ENCODE assay signal across 8 mouse cellular contexts in the genomic region with DNA sequence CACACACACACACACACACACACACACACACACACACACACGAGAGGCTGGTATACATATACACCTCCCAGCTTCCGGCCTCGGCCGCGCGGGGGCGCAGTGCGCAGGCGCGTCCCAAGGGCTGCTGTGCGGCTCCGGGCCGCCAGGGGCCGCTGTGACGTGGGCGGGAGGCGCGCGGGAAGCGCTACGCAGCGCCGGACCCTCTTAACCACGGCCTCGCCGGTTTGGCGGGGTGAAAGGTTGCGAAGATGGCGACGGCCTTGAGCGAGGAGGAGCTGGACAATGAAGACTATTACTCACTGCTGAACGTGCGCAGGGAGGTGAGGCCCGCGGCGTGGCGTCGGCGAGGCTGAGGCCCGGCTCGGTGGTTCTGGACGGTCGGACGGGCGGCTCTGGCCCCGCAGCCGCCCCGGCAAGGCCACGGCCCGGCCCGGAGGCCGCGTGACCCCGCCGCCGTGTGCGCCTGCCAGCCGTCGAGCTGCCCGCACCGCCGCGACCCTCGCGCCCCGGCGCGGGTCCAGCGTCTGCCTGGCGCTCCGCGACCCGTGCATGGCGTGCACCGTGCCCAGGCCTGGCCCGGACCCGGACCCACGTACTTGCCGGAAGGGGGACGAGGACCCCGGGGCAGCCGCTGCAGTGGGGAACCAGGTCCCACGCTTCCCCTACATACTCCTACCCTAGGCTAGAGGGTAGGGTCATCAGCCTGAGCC. TPM values are rescaled to one million over a fixed set of nuclear protein-coding genes. Genes with fewer than 3 reads are reported as not detected.
DNase-seq lines count a peak whose midpoint lies in the region; ATAC-seq and TF ChIP-seq lines count a peak whose summit lies in the region.

A gene (plus strand): TSS at position 187 of the 710 bp plus-strand sequence.

- peak within 1 kb of the TSS; percentile 97 for H3K9ac ChIP-seq in forebrain, embryonic 13.5 days
- H3K9ac ChIP-seq in liver, postnatal 0 days (replicated peaks) = peak within 1 kb of the TSS; percentile 91
- H3K9ac ChIP-seq in neural tube, embryonic 14.5 days (replicated peaks; ENCODE audit: low read depth, low read length) = peak within 1 kb of the TSS; percentile 90

- peak; percentile 80 for DNase-seq in c-Kit-positive CD71-positive TER-119-positive erythroid progenitor cells, embryonic 14.5 days (ENCODE audit: low spot score)
- peak; percentile 95 to 97 for DNase-seq in heart, postnatal 10 days
- peak; percentile 67 for DNase-seq in large intestine, adult 2 months (ENCODE audit: low read depth, low spot score)
- peak; percentile 95 for DNase-seq in liver, postnatal 0 days
- peak; percentile 96 for DNase-seq in testis, postnatal 10 days (ENCODE audit: low spot score)

- TF ChIP-seq EP300 in liver, postnatal 0 days (IDR thresholded peaks at IDR 0.05; ENCODE audit: low read depth) = no peak

- peak within 1 kb of the TSS; percentile 99 for H3K4me3 ChIP-seq in E14TG2a.4 (replicated peaks; ENCODE audit: low read length)
- peak within 1 kb of the TSS; percentile 100 for H3K4me3 ChIP-seq in forebrain, embryonic 13.5 days
- H3K4me3 ChIP-seq in liver, postnatal 0 days (ENCODE audit: low read depth, low read length) = peak within 1 kb of the TSS; percentile 67
- peak within 1 kb of the TSS; percentile 94 for H3K4me3 ChIP-seq in neural tube, embryonic 14.5 days (ENCODE audit: low read depth, low read length)

- under 1% methylated on average over 47 of the region's 83 CpGs for WGBS in forebrain, embryonic 13.5 days
- under 1% methylated on average over 82 of the region's 83 CpGs for WGBS in large intestine, adult 2 months
- WGBS in liver, postnatal 0 days (ENCODE audit: insufficient replicate concordance) = 1% methylated on average over 67 of the region's 83 CpGs
- 1% methylated on average over 74 of the region's 83 CpGs for WGBS in neural tube, embryonic 14.5 days

- no peak within 1 kb of the TSS for H3K27ac ChIP-seq in forebrain, embryonic 13.5 days
- peak within 1 kb of the TSS; percentile 46 for H3K27ac ChIP-seq in liver, postnatal 0 days (ENCODE audit: low read depth)
- H3K27ac ChIP-seq in neural tube, embryonic 14.5 days (ENCODE audit: low read depth, low read length) = no peak within 1 kb of the TSS

- H3K27me3 ChIP-seq in E14TG2a.4 (ENCODE audit: insufficient read depth, low read length) = no peaks in the 10 kb centered on the region
- H3K27me3 ChIP-seq in forebrain, embryonic 13.5 days = 0 out of 2 replicates have a peak, but pooled peaks cover 6% of the 10 kb centered on the region
- H3K27me3 ChIP-seq in liver, postnatal 0 days (ENCODE audit: insufficient read depth, low read length) = no peaks in the 10 kb centered on the region
- H3K27me3 ChIP-seq in neural tube, embryonic 14.5 days (ENCODE audit: control insufficient read depth, insufficient read depth, low read length) = no peaks in the 10 kb centered on the region; the same call in 1 of the 2 replicates

- H3K4me2 ChIP-seq in forebrain, embryonic 13.5 days = peak within 1 kb of the TSS; percentile 98
- peak within 1 kb of the TSS; percentile 83 for H3K4me2 ChIP-seq in liver, postnatal 0 days (ENCODE audit: low read depth, low read length)
- H3K4me2 ChIP-seq in neural tube, embryonic 14.5 days (ENCODE audit: low read depth, low read length) = peak within 1 kb of the TSS; percentile 74

- peaks cover 30% of the 10 kb centered on the region for H3K36me3 ChIP-seq in E14TG2a.4 (ENCODE audit: insufficient read depth, low read length)
- no peaks in the 10 kb centered on the region for H3K36me3 ChIP-seq in forebrain, embryonic 13.5 days (ENCODE audit: poor library complexity, severe bottlenecking)
- H3K36me3 ChIP-seq in liver, postnatal 0 days (replicated peaks; ENCODE audit: insufficient read depth, low read length) = 0 out of 2 replicates have a peak, but pooled peaks cover 3% of the 10 kb centered on the region
- H3K36me3 ChIP-seq in neural tube, embryonic 14.5 days (ENCODE audit: control insufficient read depth, insufficient read depth, low read length) = no peaks in the 10 kb centered on the region

- intact Hi-C loops in heart, postnatal 10 days (cut with DNase I) = no loop called here

- peaks cover 46% of the 10 kb centered on the region for H3K4me1 ChIP-seq in E14TG2a.4 (replicated peaks; ENCODE audit: low read depth, low read length)
- H3K4me1 ChIP-seq in forebrain, embryonic 13.5 days = peaks cover 26% of the 10 kb centered on the region
- H3K4me1 ChIP-seq in liver, postnatal 0 days (ENCODE audit: insufficient read depth) = peaks cover 28% of the 10 kb centered on the region
- peaks cover 10% of the 10 kb centered on the region for H3K4me1 ChIP-seq in neural tube, embryonic 14.5 days (ENCODE audit: control insufficient read depth, insufficient read depth, low read length)

- no peaks in the 10 kb centered on the region for H3K9me3 ChIP-seq in E14TG2a.4 (ENCODE audit: low read length)
- H3K9me3 ChIP-seq in forebrain, embryonic 13.5 days (replicated peaks) = no peaks in the 10 kb centered on the region
- no peaks in the 10 kb centered on the region for H3K9me3 ChIP-seq in liver, postnatal 0 days (ENCODE audit: low read length)
- no peaks in the 10 kb centered on the region for H3K9me3 ChIP-seq in neural tube, embryonic 14.5 days (ENCODE audit: control insufficient read depth, low read length)

- peak; percentile 92 for ATAC-seq in forebrain, embryonic 13.5 days
- peak; percentile 91 for ATAC-seq in liver, postnatal 0 days
- peak; percentile 91 for ATAC-seq in neural tube, embryonic 14.5 days (ENCODE audit: low read depth)

- TF ChIP-seq CTCF in E14TG2a.4 (conservative IDR thresholded peaks at IDR 0.05; ENCODE audit: low read length) = no peak
- TF ChIP-seq CTCF in liver, postnatal 0 days (IDR thresholded peaks at IDR 0.05; ENCODE audit: low read depth) = peak; percentile 100

RNA-seq across cellular contexts. Expression of the gene that starts here (rescaled TPM):
- 77.0 and 89.2 TPM in 2 replicates for polyA plus RNA-seq in forebrain, embryonic 13.5 days (2015; fragmentation: Nextera tagmentation; extraction: Ambion mirVana)
- 100 to 1,000 TPM in 1 of 2 experiments, 10 to 100 TPM in 1; 98.5 to 107 TPM for total RNA-seq in heart, postnatal 10 days (2021)
- polyA plus RNA-seq in large intestine, adult 2 months (2012; rRNA removed) = 60.8 and 69.6 TPM in 2 replicates
- polyA plus RNA-seq in liver, postnatal 0 days (2015; fragmentation: Nextera tagmentation; extraction: Ambion mirVana) = 28.8 and 29.2 TPM in 2 replicates
- polyA plus RNA-seq in neural tube, embryonic 14.5 days (2014; fragmentation: Nextera tagmentation; extraction: Ambion mirVana) = 82.4 and 87.0 TPM in 2 replicates
